Mouse (Mus musculus): ENCODE data around the gene Ltb.
A peak's percentile ranks its signal among the peaks of the same experiment; 100 is the strongest.

Gene Ltb

DNA sequence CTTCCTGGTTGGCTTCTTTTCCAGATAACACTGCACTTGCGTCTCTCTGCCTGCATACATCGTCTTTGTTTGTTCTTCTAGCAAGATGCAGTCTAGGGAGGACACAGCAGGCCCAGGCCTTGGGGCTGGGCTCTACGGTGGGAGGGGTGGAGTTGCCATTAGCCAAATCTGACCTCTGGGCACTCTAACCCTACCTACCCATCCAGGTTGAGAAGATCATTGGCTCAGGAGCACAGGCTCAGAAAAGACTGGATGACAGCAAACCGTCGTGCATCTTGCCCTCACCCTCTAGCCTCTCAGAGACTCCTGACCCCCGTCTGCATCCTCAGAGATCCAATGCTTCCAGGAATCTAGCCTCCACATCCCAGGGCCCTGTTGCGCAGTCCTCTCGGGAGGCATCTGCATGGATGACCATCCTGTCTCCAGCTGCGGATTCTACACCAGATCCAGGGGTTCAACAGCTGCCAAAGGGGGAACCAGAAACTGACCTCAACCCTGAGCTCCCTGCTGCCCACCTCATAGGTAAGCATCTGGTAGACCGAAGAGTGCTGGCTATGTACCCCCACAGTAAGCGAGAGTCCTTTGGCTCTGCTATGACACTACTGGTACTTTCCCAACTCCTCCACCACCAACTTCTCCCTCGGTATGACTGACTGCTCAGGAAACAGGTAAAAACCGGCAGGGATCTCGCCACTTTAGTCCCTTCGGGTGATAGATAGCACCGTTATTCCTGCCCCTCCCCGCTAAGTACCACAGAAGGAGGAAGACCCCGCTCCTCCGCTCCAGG is 798 bp downstream of the Ltb start:
- peak; percentile 30 to 36 for DNase-seq (ENCODE audit: low spot score in 2 of 2)

DNA sequence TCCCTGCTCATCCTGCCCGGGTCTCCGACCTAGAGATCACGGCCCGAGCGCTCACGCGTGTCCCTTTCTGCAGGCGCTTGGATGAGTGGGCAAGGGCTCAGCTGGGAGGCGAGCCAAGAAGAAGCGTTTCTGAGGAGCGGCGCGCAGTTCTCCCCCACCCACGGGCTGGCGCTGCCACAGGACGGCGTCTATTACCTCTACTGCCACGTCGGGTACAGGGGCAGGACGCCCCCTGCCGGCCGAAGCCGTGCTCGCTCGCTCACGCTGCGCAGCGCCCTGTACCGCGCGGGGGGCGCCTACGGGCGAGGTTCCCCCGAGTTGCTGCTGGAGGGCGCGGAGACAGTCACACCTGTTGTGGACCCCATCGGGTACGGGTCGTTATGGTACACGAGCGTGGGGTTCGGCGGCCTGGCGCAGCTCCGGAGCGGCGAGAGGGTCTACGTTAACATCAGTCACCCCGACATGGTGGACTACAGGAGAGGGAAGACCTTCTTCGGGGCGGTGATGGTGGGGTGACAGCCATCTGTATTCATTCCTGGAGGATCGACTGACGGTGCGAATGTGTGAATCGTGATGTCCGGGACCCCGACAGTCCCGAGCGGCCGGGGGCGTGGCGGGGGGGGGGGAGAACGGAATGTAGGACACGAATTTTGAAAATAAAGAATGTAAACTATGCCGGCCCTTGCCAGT is 1.5 kb downstream of the Ltb start:
- peak; percentile 83 to 92 for DNase-seq (ENCODE audit: low spot score in 2 of 2)

DNA sequence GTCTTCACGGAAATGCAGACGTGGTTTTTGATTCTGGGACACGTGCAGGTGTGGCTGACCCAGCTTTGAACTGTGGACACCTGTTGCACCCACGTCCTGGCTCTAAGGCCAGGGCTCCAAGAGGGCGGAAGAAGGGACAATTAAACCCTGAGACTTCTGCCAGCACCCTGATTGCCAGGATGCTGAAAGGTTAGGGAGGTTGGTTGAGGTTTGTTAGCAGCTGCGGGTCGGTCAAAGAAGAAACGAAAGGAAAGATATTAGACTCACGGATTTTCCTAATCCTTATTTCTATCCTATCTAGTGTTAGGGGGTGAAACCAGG is 2.0 kb downstream of the Ltb start:
- DNase-seq (ENCODE audit: low spot score in 2 of 2), result no peak

DNA sequence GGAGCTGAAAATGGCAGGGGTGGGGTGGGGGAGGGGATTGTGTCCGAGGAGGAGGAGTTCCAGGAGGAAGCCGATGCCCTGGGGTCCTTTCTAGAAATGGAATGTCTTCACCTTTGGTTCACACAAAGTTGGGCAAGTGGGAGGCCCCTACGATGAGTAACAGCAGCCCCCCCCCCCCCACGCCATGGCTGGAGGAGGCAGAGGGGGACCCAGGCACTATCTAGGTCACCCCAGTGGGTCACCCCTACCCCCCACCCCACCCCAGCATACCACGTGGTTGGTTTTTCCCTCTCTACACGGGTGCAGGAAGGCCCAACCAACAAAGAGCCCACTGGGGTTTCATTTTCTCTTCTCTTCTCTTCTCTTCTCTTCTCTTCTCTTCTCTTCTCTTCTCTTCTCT is 2.9 kb downstream of the Ltb start:
- no peak for DNase-seq (ENCODE audit: low spot score in 2 of 2)

DNA sequence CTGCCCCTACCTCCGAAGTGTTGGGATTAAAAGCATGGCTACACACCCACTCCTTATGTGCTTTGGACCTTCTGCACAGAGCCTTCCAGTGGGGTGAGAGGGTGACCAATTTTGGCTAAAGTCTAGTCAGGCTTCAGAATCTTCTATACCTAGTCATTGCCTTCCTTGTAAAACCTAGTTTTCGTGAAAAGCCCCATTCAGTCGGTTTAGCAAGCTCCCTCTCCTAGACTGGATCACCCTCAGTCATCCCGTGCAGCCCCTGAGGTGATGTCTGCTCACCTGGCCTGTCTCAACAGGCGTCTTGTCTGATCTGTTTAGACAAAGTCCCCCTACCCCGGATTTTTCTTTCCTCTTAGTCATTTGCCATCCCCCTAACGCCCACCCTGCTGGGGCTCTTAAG is 3.8 kb downstream of the Ltb start:
- no peak for DNase-seq (ENCODE audit: low spot score in 2 of 2)

DNA sequence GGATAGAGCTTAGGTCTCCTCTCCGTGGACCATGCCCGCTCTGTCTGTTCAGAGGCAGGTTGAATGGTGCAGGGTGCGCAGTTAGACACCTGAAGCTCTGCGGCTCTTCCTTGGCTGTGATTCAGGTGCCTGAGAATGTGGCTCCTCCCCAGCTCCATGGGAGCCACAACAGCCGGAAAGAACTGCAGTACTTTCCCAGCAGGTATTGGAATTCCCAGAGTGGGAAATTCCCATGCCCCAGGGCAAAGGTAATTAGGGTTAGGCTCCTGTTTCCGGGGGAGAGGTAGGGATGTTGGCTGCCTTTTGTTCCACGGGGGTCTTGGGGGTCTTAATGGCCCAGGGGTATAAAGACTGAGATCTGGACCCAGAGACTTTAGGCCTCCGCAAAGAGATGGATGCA is 4.7 kb downstream of the Ltb start:
- DNase-seq (ENCODE audit: low spot score in 2 of 2), result no peak

DNA sequence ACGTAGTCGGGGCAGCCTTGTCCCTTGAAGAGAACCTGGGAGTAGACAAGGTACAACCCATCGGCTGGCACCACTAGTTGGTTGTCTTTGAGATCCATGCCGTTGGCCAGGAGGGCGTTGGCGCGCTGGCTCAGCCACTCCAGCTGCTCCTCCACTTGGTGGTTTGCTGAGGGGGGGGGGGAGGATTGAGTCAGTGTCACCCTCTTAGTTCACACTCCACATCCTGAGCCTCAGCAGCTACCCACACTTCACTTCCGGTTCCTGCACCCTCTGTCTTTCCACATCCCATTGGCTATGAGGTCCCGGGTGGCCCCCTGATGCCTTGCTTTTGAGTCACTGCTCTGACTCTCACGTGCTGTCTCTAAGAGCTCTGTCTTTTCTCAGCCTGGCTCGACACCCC is 6.2 kb downstream of the Ltb start:
- DNase-seq (ENCODE audit: low spot score in 2 of 2), result peak in 1 of 2 experiments; percentile 63

DNA sequence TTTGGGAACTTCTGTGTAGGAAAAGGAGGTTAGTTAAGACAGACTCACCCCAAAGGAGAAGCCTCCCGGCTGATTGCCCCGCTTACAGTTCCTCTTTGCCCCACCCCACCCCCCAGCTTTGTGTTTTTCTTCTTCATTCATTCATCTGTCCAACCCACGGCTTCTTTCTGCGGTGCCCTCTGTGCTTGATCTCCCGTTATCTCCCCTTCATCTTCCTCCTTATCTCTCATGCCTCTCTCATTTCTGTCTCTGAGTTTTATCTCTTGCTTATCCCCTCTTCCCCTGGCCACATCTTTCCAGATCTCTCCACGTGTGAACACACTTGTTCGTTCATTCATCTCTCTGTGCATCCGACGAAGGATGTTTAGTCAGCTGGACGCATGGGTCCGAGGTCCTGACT is 6.9 kb downstream of the Ltb start:
- DNase-seq (ENCODE audit: low spot score in 2 of 2), result peak in 1 of 2 experiments; percentile 61

DNA sequence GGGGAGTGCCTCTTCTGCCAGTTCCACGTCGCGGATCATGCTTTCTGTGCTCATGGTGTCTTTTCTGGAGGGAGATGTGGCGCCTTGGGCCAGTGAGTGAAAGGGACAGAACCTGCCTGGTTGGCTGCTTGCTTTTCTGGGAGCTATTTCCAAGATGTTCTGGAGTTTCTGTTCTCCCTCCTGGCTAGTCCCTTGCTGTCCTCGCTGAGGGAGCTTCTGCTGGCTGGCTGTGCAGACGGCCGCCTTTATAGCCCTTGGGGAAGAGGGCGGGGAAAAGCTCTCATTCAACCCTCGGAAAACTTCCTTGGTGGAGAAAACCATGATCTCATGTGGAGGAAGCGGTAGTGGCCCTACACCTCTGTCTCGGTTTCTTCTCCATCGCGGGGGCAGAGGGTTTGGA is 7.5 kb downstream of the Ltb start, which contains the start of gene Tnf:
TSS of gene Tnf (minus strand) at position 221 of the 400 bp plus-strand sequence.
- peak; percentile 57 to 69 for DNase-seq (ENCODE audit: low spot score in 2 of 2)

DNA sequence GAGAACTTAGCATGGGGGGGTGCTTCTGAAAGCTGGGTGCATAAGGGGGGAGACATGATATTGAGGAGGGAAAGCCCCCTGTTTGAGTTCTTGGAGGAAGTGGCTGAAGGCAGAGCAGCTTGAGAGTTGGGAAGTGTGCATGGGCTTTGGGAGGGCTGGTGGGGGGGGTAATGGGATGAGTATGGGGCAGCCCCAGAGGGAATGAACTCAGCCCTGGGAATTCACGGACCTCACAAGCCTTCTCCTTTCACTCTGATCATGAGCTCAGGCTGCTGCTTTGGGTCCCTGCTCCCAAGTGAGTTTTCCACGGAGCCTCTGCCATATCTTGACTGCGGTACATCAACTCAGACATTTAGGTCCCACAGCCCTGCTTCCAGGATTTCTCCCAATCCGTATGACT is 8.2 kb downstream of the Ltb start:
- DNase-seq (ENCODE audit: low spot score in 2 of 2), result no peak

DNA sequence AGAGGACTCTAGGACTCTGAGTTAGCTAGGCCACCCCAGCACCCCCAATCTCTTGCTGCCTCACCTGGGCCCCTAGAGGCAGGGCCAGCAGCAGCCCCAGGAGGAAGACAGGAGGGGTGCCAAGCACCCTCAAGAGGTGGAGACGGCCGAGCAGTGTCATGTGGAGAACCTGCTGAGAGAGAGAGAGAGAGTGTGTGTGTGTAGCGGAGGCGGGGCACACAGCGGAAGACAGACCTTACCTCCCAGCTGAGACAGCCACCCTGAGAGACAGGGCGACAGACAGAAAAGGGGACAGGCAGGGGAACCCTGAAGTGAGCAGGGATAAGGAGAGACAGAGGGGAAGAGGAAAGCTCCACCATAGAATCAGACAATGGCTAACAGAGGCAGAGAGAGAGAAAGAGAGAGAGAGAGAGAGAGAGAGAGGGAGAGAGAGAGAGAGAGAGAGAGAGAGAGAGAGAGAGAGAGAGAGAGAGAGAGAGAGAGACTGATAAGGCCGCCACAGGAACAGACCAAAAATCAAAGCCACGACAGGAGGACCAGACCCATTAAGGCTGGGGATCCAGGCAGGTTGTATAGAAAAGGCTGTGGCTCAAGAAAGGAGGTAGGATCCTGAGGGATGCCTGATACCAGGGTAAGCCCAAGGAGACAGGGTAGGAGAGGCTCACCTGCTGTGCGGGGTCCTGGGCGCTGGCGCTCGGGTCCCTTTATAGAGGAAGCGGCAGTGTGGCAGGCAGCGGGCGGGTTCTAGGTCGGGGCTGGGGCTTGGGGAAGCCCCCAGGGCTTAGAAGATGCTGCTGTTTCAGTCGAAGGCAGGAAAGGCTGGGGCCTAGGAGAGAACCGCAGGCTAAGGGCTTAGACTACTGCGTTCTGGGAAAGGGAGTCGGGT is 10.5 kb downstream of the Ltb start, which contains the start of gene Lta:
TSS of gene Lta (minus strand) at position 858 of the 886 bp plus-strand sequence.
- peak; percentile 34 to 67 for DNase-seq (ENCODE audit: low spot score in 2 of 2)

DNA sequence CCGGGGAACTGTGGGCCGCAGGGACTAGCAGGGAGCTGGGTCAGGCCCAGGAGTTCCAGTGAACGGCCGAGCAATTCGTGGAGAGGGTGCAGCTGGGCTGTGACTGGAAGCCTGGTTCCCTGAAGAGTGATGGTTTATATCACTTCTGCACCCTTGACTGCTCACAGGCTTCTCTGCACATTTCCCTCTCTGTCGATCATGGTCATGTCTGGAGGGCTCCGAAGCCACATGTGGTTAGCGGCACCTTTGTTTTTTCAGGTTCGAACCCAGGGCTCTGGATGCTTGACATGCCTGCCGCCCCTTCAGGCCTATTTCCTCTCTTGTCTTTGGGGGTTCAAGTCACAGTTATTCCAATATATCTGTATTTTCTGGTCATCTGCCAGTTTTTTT is 11.1 kb downstream of the Ltb start:
- peak in 1 of 2 experiments; percentile 48 for DNase-seq (ENCODE audit: low spot score in 2 of 2)

DNA sequence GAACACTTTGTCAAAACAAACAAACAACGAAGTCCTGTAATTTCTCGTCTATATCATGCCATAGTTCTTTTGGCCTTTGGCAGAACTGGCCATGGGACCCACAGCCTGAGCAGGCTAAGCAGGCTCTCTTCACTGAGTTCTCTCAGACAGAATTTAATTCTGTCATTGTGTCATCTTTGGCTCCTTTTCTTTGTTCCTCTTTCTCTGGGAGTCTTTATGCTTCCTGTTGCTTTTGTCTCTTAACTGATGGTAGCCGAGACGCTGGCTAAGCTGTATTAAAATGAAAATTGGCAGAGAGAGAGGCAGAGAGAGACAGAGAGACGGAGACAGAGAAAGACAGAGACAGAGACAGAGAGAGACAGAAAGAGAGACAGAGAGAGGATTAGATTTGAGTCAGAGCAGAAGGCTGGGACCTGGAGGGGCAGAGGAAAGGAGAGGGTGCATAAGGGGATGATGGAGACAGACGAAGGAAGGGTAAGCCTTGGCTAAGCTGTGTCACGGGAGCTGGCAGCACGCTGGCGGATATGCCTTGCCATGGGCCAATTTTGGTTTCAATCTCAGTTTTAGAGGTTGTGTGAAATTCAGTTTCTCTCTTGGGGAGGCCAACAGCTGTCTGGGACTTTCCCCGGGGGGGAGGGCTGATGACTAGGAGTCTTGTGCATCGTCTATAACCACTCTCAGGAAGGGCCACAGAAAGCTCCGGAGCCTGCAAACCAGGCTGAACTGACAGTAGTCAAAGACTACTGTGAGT is 15.7 kb downstream of the Ltb start:
- DNase-seq (ENCODE audit: low spot score in 2 of 2), result peak in 1 of 2 experiments; percentile 71

DNA sequence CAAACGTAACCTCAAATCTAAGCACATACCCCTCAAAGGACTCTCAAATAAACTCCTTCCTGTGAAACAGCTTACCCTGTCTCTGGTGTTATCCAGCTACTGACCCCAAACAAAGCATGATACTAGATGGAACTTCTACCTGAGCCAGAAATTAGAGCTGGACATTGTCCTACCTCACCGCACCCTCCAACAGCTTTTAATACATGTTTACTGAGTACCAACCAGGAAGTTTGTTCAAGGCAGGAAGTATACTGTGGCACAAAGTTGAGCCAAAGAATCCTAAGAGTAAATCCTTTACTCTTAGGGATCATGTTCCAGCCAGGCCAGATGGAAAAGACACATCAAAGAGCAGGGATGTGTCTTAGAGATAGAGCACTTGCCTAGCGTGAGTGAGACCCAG is 16.4 kb downstream of the Ltb start:
- no peak for DNase-seq (ENCODE audit: low spot score in 2 of 2)

DNA sequence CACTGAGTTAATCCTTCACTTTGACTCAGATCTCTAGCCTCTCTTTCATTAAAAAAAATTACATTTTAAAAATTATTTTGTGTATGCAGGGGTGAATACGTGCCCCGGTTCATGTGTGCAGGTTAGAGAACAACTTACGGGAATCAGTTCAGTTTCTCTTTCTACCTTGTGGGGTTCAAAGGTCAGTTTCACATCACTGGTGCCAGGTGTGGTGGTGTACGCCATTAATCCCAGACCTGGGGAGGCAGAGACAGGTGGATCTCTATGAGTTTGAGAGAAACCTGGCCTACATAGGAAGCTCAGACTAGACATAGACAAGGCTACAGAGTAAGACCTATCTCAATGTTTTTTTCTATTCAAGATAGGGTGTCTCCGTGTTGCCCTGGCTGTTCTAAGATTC is 18.8 kb downstream of the Ltb start:
- DNase-seq (ENCODE audit: low spot score in 2 of 2), result no peak

DNA sequence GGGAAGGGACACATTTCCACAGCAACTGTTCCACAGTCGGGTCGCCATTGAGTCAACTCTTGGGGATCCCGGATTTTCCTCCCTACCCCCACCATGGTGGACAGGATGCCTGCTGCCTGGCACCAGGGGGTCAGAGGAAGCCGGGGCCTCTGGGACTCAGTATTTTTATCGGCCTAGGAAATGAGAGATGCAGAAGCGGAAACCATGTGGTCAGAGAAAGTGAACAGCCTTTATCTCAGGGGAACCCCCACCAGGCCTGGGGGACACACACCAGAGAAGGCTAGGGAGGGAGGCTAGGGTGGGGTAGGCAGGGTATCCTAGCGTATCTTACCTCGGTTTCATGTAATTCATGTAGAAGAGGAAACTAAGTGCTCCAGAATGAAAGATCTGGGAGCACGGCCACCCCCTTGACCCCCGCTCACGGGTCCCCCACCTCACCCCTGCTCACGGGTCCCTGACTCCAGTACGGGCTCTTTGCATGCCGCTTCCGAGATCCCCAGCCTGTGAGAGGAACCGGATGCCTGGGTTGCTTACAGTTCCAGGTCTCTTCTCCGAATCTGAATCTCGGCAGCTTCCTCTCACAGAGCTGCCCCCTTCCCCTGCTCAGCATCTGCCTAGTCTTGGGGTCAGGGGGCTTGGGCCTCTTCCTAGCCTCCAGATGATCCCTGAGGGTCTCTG is 24.4 kb downstream of the Ltb start:
- peak in 1 of 2 experiments; percentile 65 for DNase-seq (ENCODE audit: low spot score in 2 of 2)

DNA sequence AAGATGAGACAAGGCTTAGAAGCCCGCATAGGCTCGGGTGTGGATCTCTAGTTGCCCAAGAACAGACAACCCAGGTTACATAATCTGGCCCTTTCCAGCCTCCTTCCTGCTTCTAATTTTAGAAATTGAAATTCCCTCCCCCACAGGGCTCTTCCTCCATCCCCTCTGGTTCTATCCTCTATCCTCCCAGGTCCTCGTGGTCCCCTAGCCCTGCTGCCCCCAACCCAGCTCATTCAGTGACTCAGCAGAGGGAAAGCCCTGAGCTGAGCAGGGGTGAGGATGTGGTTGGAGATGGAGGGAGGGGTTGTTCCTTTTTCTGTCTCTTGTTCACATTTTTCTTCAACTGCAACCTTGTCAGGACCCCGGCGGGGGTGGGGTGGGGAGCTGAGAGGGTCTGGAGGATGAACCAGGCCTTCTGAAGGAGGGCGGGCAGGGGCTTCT is 25.4 kb downstream of the Ltb start:
- peak in 1 of 2 experiments; percentile 52 for DNase-seq (ENCODE audit: low spot score in 2 of 2)

DNA sequence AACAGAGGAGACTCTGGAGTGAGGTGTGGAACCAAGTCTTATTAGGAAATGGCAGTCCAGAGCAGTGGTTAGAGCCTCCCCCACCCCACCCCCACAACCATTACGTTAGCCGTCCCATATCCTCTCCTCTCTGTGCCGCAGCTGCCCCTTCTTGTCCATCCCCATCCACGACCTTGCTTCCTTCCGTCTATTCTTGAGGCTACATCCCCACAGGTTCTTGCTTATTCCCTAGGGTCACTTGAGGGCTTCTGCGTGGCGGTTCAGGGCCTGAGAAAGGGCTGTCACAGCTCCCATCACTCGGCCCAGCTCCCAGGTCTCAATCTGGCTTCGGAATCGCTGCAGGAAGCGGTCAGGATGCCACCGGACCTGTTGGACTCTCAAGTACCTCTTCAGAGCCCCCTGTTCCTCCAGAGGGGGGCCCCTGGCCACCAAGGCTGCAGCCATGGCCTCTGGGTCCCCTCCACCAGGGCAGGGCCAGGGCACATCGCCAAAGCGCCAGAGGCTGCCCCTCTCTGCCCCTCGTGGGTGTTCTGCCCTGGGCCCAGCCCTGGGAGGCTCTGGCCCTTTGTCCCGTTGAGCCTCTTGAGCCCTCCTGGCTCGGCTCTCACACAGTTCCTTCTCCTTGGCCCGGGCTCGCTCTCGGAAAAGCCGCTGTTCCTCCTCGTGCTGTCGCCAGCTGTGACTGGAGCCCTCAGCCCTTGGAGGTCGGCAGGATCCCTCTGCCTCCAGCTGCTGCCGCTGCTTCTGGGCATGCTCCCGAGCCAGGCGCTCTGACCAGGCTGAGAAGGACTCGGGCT is 26.1 kb downstream of the Ltb start, which contains the start of gene Gm16181:
TSS of gene Gm16181 (plus strand) at position 679 of the 797 bp plus-strand sequence.
- DNase-seq (ENCODE audit: low spot score in 2 of 2), result no peak

DNA sequence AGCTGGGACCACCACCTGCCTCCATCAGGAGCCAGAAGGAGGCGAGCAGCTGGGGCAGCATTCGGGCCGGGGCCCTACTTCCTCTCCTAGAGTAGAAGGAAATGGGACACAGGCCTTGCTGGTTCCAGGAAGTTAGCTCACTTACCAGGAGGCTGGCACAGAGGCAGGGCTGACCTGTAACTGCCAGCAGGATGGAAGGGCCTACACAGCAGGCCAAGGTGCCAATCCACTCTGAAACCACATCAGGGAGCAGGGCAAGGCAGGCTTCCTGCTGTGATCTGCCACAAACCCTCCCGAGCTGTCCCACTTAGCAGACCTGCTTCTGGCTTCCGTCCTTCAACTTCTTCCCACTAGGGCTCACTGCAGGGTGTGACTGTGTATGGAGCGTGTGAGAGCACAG is 28.1 kb downstream of the Ltb start:
- DNase-seq (ENCODE audit: low spot score in 2 of 2), result no peak

DNA sequence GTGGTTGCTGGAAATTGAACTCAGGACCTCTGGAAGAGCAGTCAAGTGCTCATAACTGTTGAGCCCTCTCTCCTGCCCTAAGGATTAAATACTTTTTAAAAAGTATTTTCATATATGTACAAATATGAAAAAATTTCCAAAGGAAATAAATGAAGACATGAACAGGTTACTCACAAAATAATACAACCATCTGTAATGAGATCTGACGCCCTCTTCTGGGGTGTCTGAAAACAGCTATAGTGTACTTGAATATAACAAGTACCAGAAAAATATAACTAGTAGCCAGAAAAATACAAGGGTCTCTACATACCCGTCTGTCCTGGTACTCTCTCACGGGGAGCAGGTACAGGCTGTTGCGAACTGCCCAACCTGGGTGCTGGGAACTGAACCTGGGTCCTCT is 30.4 kb downstream of the Ltb start:
- DNase-seq (ENCODE audit: low spot score in 2 of 2), result no peak
